Mouse (Mus musculus): ENCODE measurements around the gene Gm3424.
"Not testable (repeated sequence)": the region's sequence is repeated elsewhere in the genome, so short reads cannot be mapped to it uniquely, and the experiment has no call there.

Gm3424 gene

GRCm38 (mm10) chr14:5830229-5830628 is at the start of gene Gm3424:
Gene Gm3424 (minus strand): TSS chr14:5830329.
- DNase-seq, result not testable (repeated sequence)

- not testable (repeated sequence) for DNase-seq
Observed at GRCm38 (mm10) chr14:5879791-5880190, 49.7 kb upstream of the Gm3424 start.

GRCm38 (mm10) chr14:5879136-5879535 is 49.0 kb upstream of the Gm3424 start:
- peak; percentile 23 for DNase-seq

- not testable (repeated sequence) for DNase-seq
Observed at GRCm38 (mm10) chr14:5855911-5856310, 25.8 kb upstream of the Gm3424 start.

- not testable (repeated sequence) for DNase-seq
Observed at GRCm38 (mm10) chr14:5812699-5813356, 17.3 kb downstream of the Gm3424 start.

- DNase-seq, result not testable (repeated sequence)
Observed at GRCm38 (mm10) chr14:5807882-5808281, 22.2 kb downstream of the Gm3424 start, which contains the start of gene Gm3383. Gene Gm3383 (minus strand): TSS chr14:5807982.
